Mouse (Mus musculus): ENCODE measurements at regions not wholly inside any gene's neighbourhood (a gene's known extent, or its start where the extent isn't known, plus 50 kb on each side); places are given as distances from the start of the nearest gene placed in this dataset.

- 65% methylated on average over 7 of the region's 7 CpGs for WGBS
Observed at GRCm38 (mm10) chr14:47987392-47988075, 133.1 kb upstream of the Peli2 start.

GRCm38 (mm10) chr14:47988131-47988530 is 132.5 kb upstream of the Peli2 start:
- 55% methylated on average over 3 of the region's 3 CpGs for WGBS
- Histone ChIP-seq H3K4me3 (replicated peaks; ENCODE audit: extremely low read depth, low read depth, low read length) (no peak overlapping the region), H3K4me1 (ENCODE audit: control insufficient read depth, insufficient read depth, low read length) (no peaks in the 10 kb centered on the region)
- TF ChIP-seq CTCF (IDR thresholded peaks at IDR 0.05; ENCODE audit: insufficient read depth, low read length) (no peak), POLR2A (IDR thresholded peaks at IDR 0.05; ENCODE audit: borderline replicate concordance, extremely low read depth, low read depth, low read length) (no peak)
- no peak for DNase-seq

More at GRCm38 (mm10) chr14:47987392-47988075, 133.1 kb upstream of the Peli2 start:
- DNase-seq: no peak
- no peaks in the 10 kb centered on the region for H3K4me1 ChIP-seq (ENCODE audit: control insufficient read depth, insufficient read depth, low read length)
- TF ChIP-seq CTCF (IDR thresholded peaks at IDR 0.05; ENCODE audit: insufficient read depth, low read length): no peak
- no peak for TF ChIP-seq POLR2A (IDR thresholded peaks at IDR 0.05; ENCODE audit: borderline replicate concordance, extremely low read depth, low read depth, low read length)
- no peak overlapping the region for H3K4me3 ChIP-seq (replicated peaks; ENCODE audit: extremely low read depth, low read depth, low read length)

GRCm38 (mm10) chr14:47989315-47989714 is 131.3 kb upstream of the Peli2 start:
- Histone ChIP-seq H3K4me3 (replicated peaks; ENCODE audit: extremely low read depth, low read depth, low read length) (no peak overlapping the region), H3K4me1 (ENCODE audit: control insufficient read depth, insufficient read depth, low read length) (no peaks in the 10 kb centered on the region)
- DNase-seq: no peak
- no peak for TF ChIP-seq CTCF (IDR thresholded peaks at IDR 0.05; ENCODE audit: insufficient read depth, low read length)
- 63% methylated on average over 5 of the region's 5 CpGs for WGBS

DNA sequence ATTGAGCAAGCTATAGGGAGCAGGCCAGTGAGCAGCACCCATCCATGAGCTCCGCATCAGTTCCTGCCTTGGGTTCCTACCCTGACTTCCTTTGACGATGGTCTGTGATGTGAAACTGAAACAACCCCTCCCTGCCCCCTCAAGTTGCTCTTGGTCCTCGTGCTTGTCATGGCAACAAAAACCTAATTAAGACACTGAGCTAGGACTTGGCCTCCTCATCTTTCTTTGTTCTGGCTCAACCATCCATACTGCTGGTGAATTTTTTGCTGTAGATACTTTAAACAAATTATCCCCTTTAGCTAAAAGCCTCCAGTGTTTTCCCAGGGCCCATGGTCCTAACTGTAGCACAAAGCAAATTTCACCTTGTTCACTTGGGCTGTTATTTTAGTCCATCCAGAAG is 129.9 kb upstream of the Peli2 start:
- Histone ChIP-seq H3K4me3 (replicated peaks; ENCODE audit: extremely low read depth, low read depth, low read length) (no peak overlapping the region), H3K4me1 (ENCODE audit: control insufficient read depth, insufficient read depth, low read length) (no peaks in the 10 kb centered on the region)
- no peak for DNase-seq
- 81% methylated on average over 3 of the region's 3 CpGs for WGBS
- no peak for TF ChIP-seq POLR2A (IDR thresholded peaks at IDR 0.05; ENCODE audit: borderline replicate concordance, extremely low read depth, low read depth, low read length)
- TF ChIP-seq CTCF (IDR thresholded peaks at IDR 0.05; ENCODE audit: insufficient read depth, low read length): no peak

DNA sequence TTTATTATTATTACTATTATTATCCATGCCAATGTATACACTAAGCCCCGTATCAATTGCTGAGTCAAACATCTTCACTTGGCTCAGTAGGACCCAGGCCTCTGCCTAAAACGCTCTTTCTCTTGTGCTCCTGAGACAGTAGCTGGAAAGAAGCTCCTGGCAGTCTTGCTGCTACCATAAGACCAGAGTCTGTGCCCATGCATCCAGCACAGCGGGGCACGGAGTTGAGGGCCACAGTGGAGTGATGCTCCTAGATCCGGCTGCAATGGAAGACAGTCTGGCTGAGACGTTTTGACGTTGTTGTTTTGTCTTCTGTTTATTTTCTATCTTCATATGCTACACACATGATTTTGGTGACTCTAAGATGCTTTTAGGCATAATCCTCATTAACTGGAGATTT is 129.1 kb upstream of the Peli2 start:
- WGBS: 88% methylated on average over 7 of the region's 7 CpGs
- Histone ChIP-seq H3K4me1 (ENCODE audit: control insufficient read depth, insufficient read depth, low read length) (no peaks in the 10 kb centered on the region), H3K4me3 (replicated peaks; ENCODE audit: extremely low read depth, low read depth, low read length) (no peak overlapping the region)
- TF ChIP-seq CTCF (IDR thresholded peaks at IDR 0.05; ENCODE audit: insufficient read depth, low read length): no peak
- no peak for TF ChIP-seq POLR2A (IDR thresholded peaks at IDR 0.05; ENCODE audit: borderline replicate concordance, extremely low read depth, low read depth, low read length)
- no peak for DNase-seq

DNA sequence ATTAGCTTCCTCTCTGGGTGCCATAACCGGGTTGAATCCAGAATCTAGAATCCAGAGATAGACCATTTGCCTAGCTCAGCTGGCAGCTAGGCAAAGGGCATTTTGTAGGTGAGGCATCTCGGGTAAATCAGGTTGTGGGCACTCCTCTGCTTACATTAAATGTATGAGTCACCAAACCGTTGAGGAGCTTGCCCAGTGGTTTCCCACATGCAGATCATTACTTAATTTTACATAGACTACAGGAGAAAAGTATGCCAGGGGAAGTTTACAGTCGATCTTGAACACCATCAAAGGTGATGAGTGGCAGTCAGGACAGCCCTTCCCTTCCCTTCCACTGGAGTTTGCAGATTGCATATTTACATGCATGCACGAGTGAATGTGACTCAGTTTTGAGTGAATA is 128.5 kb upstream of the Peli2 start:
- no peaks in the 10 kb centered on the region for H3K4me1 ChIP-seq (ENCODE audit: control insufficient read depth, insufficient read depth, low read length)
- 63% methylated on average over 5 of the region's 5 CpGs for WGBS

GRCm38 (mm10) chr14:47992851-47993250 is 127.8 kb upstream of the Peli2 start:
- TF ChIP-seq CTCF (IDR thresholded peaks at IDR 0.05; ENCODE audit: insufficient read depth, low read length) (no peak), POLR2A (IDR thresholded peaks at IDR 0.05; ENCODE audit: borderline replicate concordance, extremely low read depth, low read depth, low read length) (no peak)
- H3K4me1 ChIP-seq (ENCODE audit: control insufficient read depth, insufficient read depth, low read length): no peaks in the 10 kb centered on the region
- WGBS: 88% methylated on average over 5 of the region's 5 CpGs
- DNase-seq: no peak
- no peak overlapping the region for H3K4me3 ChIP-seq (replicated peaks; ENCODE audit: extremely low read depth, low read depth, low read length)

More for the DNA sequence above, 128.5 kb upstream of the Peli2 start:
- TF ChIP-seq CTCF (IDR thresholded peaks at IDR 0.05; ENCODE audit: insufficient read depth, low read length): no peak
- no peak for TF ChIP-seq POLR2A (IDR thresholded peaks at IDR 0.05; ENCODE audit: borderline replicate concordance, extremely low read depth, low read depth, low read length)
- DNase-seq: no peak
- H3K4me3 ChIP-seq (replicated peaks; ENCODE audit: extremely low read depth, low read depth, low read length): no peak overlapping the region

- TF ChIP-seq POLR2A (IDR thresholded peaks at IDR 0.05; ENCODE audit: borderline replicate concordance, extremely low read depth, low read depth, low read length): no peak
- DNase-seq: no peak
- H3K4me1 ChIP-seq (ENCODE audit: control insufficient read depth, insufficient read depth, low read length): no peaks in the 10 kb centered on the region
- 95% methylated on average over 8 of the region's 8 CpGs for WGBS
- H3K4me3 ChIP-seq (replicated peaks; ENCODE audit: extremely low read depth, low read depth, low read length): no peak overlapping the region
Observed at GRCm38 (mm10) chr14:47998936-47999335, 121.7 kb upstream of the Peli2 start.

DNA sequence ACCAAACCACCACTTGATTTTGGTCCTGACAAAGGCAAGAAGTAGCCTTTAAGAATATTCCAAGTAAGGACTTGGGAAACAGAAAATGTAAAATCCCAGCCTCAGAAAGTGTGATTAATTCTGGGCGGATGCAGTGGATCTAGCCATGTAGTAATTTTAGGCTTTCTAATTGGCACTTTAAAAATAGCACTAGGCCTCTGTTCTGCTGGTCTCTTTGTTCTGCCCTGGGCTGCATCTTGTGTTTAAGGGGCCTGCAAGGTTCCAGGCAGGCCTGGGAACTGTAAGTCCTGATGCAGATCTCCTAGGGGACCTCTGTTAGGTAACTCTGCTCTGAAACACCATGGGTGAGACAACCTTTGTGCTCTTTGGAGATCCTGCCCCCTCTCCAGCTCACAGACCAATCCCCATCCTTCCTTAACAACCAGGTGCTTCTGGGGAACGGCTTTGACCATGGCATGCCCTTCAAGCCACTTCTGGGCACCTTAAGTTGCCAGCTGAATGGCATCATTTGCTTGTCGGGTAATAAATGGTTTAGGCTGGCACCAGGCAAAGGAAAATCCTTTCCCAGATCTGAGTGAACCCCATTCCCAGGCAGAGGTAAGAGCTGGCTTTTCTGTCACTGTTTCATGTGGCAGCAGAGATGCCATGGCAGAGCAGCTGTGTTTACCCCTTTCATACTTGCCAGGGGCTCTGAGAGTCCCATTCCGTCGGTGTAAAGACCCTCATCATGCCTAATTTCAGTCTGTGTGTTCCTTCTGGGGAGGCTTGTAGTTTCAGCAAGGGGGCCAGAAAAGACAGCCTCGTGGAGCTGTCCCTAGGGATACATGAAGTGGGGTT is 115.3 kb upstream of the Peli2 start:
- Histone ChIP-seq H3K4me1 (ENCODE audit: control insufficient read depth, insufficient read depth, low read length) (no peaks in the 10 kb centered on the region), H3K4me3 (replicated peaks; ENCODE audit: extremely low read depth, low read depth, low read length) (no peak overlapping the region)
- TF ChIP-seq POLR2A (IDR thresholded peaks at IDR 0.05; ENCODE audit: borderline replicate concordance, extremely low read depth, low read depth, low read length): no peak
- TF ChIP-seq CTCF (IDR thresholded peaks at IDR 0.05; ENCODE audit: insufficient read depth, low read length): no peak
- WGBS: 66% methylated on average over 6 of the region's 6 CpGs
- no peak for DNase-seq

- Histone ChIP-seq H3K4me3 (replicated peaks; ENCODE audit: extremely low read depth, low read depth, low read length) (no peak overlapping the region), H3K4me1 (ENCODE audit: control insufficient read depth, insufficient read depth, low read length) (no peaks in the 10 kb centered on the region)
- no peak for TF ChIP-seq POLR2A (IDR thresholded peaks at IDR 0.05; ENCODE audit: borderline replicate concordance, extremely low read depth, low read depth, low read length)
- no peak for TF ChIP-seq CTCF (IDR thresholded peaks at IDR 0.05; ENCODE audit: insufficient read depth, low read length)
- no peak for DNase-seq
- WGBS: 58% methylated on average over 1 of the region's 1 CpGs
Observed at GRCm38 (mm10) chr14:48005929-48006309, 114.7 kb upstream of the Peli2 start.

Measured in lung, adult 2 months (tissue).